Mouse (Mus musculus): ENCODE data around the gene Rac3. TPM values are rescaled to one million over a fixed set of nuclear protein-coding genes. Genes with fewer than 3 reads are reported as not detected.
"Not testable (repeated sequence)": the region's sequence is repeated elsewhere in the genome, so short reads cannot be mapped to it uniquely, and the experiment has no call there.

The Rac3 gene
- polyA plus RNA-seq, 1 experiment from 2014 or later = 72.6 TPM

- peak within 1 kb of the TSS; percentile 44 for H3K4me2 ChIP-seq
Observed at GRCm38 (mm10) chr11:120762672-120763041, 41.4 kb downstream of the Rac3 start, which contains the start of gene Hmga1b. TSS of gene Hmga1b (plus strand) at chr11:120762794.

GRCm38 (mm10) chr11:120763121-120763999 lies 42.1 kb downstream of the Rac3 start:
- not testable (repeated sequence) for H3K27ac ChIP-seq, H3K4me1 ChIP-seq, H3K9me3 ChIP-seq, H3K36me3 ChIP-seq
- Histone ChIP-seq H3K27me3 (peaks cover 15% of the 10 kb centered on the region), H3K9ac (peak overlapping the region; percentile 49; the same call in 1 of the 2 replicates), H3K4me2 (peak overlapping the region; percentile 44), H3K4me3 (0 out of 2 replicates have a peak overlapping the region, but pooled peaks have one; percentile 12)
- WGBS = 12% methylated on average over 5 of the region's 23 CpGs
- ATAC-seq (ENCODE audit: insufficient number of reproducible peaks, insufficient read depth, low FRiP score, low TSS enrichment, low read depth) = peak; percentile 22; the same call in 1 of the 2 replicates

More at GRCm38 (mm10) chr11:120762672-120763041, 41.4 kb downstream of the Rac3 start, which contains the start of gene Hmga1b:
- H3K9ac ChIP-seq = peak within 1 kb of the TSS; percentile 49
- peak within 1 kb of the TSS; percentile 12; the same call in 1 of the 2 replicates for H3K4me3 ChIP-seq
- H3K9me3 ChIP-seq = peaks cover 12% of the 10 kb centered on the region
- 20% methylated on average over 14 of the region's 14 CpGs for WGBS
- not testable (repeated sequence) for H3K4me1 ChIP-seq; ATAC-seq (ENCODE audit: insufficient number of reproducible peaks, insufficient read depth, low FRiP score, low TSS enrichment, low read depth); H3K36me3 ChIP-seq; H3K27ac ChIP-seq
- peaks cover 15% of the 10 kb centered on the region for H3K27me3 ChIP-seq

GRCm38 (mm10) chr11:120767023-120767422 lies 45.8 kb downstream of the Rac3 start:
- 67% methylated on average over 4 of the region's 7 CpGs for WGBS
- not testable (repeated sequence) for ATAC-seq (ENCODE audit: insufficient number of reproducible peaks, insufficient read depth, low FRiP score, low TSS enrichment, low read depth)

GRCm38 (mm10) chr11:120768206-120768605 lies 46.9 kb downstream of the Rac3 start:
- Histone ChIP-seq H3K4me3 (no peak overlapping the region), H3K27me3 (no peaks in the 10 kb centered on the region; the same call in 1 of the 2 replicates), H3K9me3 (no peaks in the 10 kb centered on the region), H3K27ac (no peak overlapping the region), H3K4me2 (no peak overlapping the region), H3K9ac (no peak overlapping the region), H3K4me1 (no peaks in the 10 kb centered on the region), H3K36me3 (no peaks in the 10 kb centered on the region)
- no peak for ATAC-seq (ENCODE audit: insufficient number of reproducible peaks, insufficient read depth, low FRiP score, low TSS enrichment, low read depth)
- WGBS = 62% methylated on average over 1 of the region's 1 CpGs

More at GRCm38 (mm10) chr11:120767023-120767422, 45.8 kb downstream of the Rac3 start:
- H3K36me3 ChIP-seq, H3K4me3 ChIP-seq, H3K9ac ChIP-seq, H3K9me3 ChIP-seq, H3K27ac ChIP-seq, H3K4me1 ChIP-seq, H3K27me3 ChIP-seq, H3K4me2 ChIP-seq: not testable (repeated sequence)

GRCm38 (mm10) chr11:120772749-120773148 lies 51.5 kb downstream of the Rac3 start:
- no peak overlapping the region for H3K4me2 ChIP-seq
- H3K27ac ChIP-seq = no peak overlapping the region
- H3K36me3 ChIP-seq = no peaks in the 10 kb centered on the region
- WGBS = 76% methylated on average over 3 of the region's 3 CpGs
- H3K4me3 ChIP-seq = no peak overlapping the region
- H3K9ac ChIP-seq = no peak overlapping the region
- no peak for ATAC-seq (ENCODE audit: insufficient number of reproducible peaks, insufficient read depth, low FRiP score, low TSS enrichment, low read depth)
- H3K27me3 ChIP-seq = no peaks in the 10 kb centered on the region
- H3K4me1 ChIP-seq = peaks cover 11% of the 10 kb centered on the region
- no peaks in the 10 kb centered on the region for H3K9me3 ChIP-seq

Other genes with a start within 250 kb of the Rac3 start
- gene Mrpl12, start 236.9 kb upstream of the Rac3 start, polyA plus RNA-seq (2015; fragmentation: Nextera tagmentation; extraction: Ambion mirVana) = 134 and 138 TPM in 2 replicates
- gene Slc25a10, start 229.6 kb upstream of the Rac3 start, polyA plus RNA-seq (2015; fragmentation: Nextera tagmentation; extraction: Ambion mirVana) = 50.1 and 54.3 TPM in 2 replicates
- 1.3 and 1.7 TPM in 2 replicates for gene Gcgr, start 190.8 kb upstream of the Rac3 start, polyA plus RNA-seq (2015; fragmentation: Nextera tagmentation; extraction: Ambion mirVana)
- gene Mcrip1, start 171.7 kb upstream of the Rac3 start, polyA plus RNA-seq (2015; fragmentation: Nextera tagmentation; extraction: Ambion mirVana) = 219 and 247 TPM in 2 replicates
- gene Ppp1r27, start 170.3 kb upstream of the Rac3 start, polyA plus RNA-seq (2015; fragmentation: Nextera tagmentation; extraction: Ambion mirVana) = not detected in 2 replicates
- gene P4hb, start 148.2 kb upstream of the Rac3 start, polyA plus RNA-seq (2015; fragmentation: Nextera tagmentation; extraction: Ambion mirVana) = 684 and 710 TPM in 2 replicates
- gene Arhgdia, start 139.8 kb upstream of the Rac3 start, polyA plus RNA-seq (2015; fragmentation: Nextera tagmentation; extraction: Ambion mirVana) = 535 and 580 TPM in 2 replicates
- 492 and 529 TPM in 2 replicates for gene Alyref, start 123.1 kb upstream of the Rac3 start, polyA plus RNA-seq (2015; fragmentation: Nextera tagmentation; extraction: Ambion mirVana)
- 219 and 222 TPM in 2 replicates for gene Anapc11, start 123.0 kb upstream of the Rac3 start, polyA plus RNA-seq (2015; fragmentation: Nextera tagmentation; extraction: Ambion mirVana)
- 0.98 and 1.7 TPM in 2 replicates for gene Npb, start 113.0 kb upstream of the Rac3 start, polyA plus RNA-seq (2015; fragmentation: Nextera tagmentation; extraction: Ambion mirVana)
- gene Pcyt2, start 103.5 kb upstream of the Rac3 start, polyA plus RNA-seq (2015; fragmentation: Nextera tagmentation; extraction: Ambion mirVana) = 150 and 152 TPM in 2 replicates
- gene Sirt7, start 96.2 kb upstream of the Rac3 start, polyA plus RNA-seq (2015; fragmentation: Nextera tagmentation; extraction: Ambion mirVana) = 26.6 and 30.0 TPM in 2 replicates
- 22.0 and 30.0 TPM in 2 replicates for gene Mafg, start 87.9 kb upstream of the Rac3 start, polyA plus RNA-seq (2015; fragmentation: Nextera tagmentation; extraction: Ambion mirVana)
- gene Pycr1, start 77.7 kb upstream of the Rac3 start, polyA plus RNA-seq (2015; fragmentation: Nextera tagmentation; extraction: Ambion mirVana) = 27.7 and 34.9 TPM in 2 replicates
- gene Myadml2, start 73.3 kb upstream of the Rac3 start, polyA plus RNA-seq (2015; fragmentation: Nextera tagmentation; extraction: Ambion mirVana) = not detected in 2 replicates
- gene Notum, start 60.3 kb upstream of the Rac3 start, polyA plus RNA-seq (2015; fragmentation: Nextera tagmentation; extraction: Ambion mirVana) = 4.3 and 7.2 TPM in 2 replicates
- gene Aspscr1, start 48.5 kb upstream of the Rac3 start, polyA plus RNA-seq (2015; fragmentation: Nextera tagmentation; extraction: Ambion mirVana) = 109 and 123 TPM in 2 replicates
- gene Cenpx, start 7.7 kb upstream of the Rac3 start, polyA plus RNA-seq (2015; fragmentation: Nextera tagmentation; extraction: Ambion mirVana) = 132 and 154 TPM in 2 replicates
- 71.0 and 77.8 TPM in 2 replicates for gene Lrrc45, start 7.5 kb upstream of the Rac3 start, polyA plus RNA-seq (2015; fragmentation: Nextera tagmentation; extraction: Ambion mirVana)
- gene Dcxr, start 5.8 kb downstream of the Rac3 start, polyA plus RNA-seq (2015; fragmentation: Nextera tagmentation; extraction: Ambion mirVana) = 17.9 and 18.3 TPM in 2 replicates
- 27.1 and 32.3 TPM in 2 replicates for gene Cbr2, start 10.6 kb downstream of the Rac3 start, polyA plus RNA-seq (2015; fragmentation: Nextera tagmentation; extraction: Ambion mirVana)
- gene Hmga1b, start 41.3 kb downstream of the Rac3 start, polyA plus RNA-seq (2015; fragmentation: Nextera tagmentation; extraction: Ambion mirVana) = 4.3 and 9.4 TPM in 2 replicates
- 52.2 and 52.4 TPM in 2 replicates for gene Rfng, start 62.7 kb downstream of the Rac3 start, polyA plus RNA-seq (2015; fragmentation: Nextera tagmentation; extraction: Ambion mirVana)
- gene Gps1, start 62.8 kb downstream of the Rac3 start, polyA plus RNA-seq (2015; fragmentation: Nextera tagmentation; extraction: Ambion mirVana) = 223 and 233 TPM in 2 replicates
- 53.7 and 61.0 TPM in 2 replicates for gene Dus1l, start 74.9 kb downstream of the Rac3 start, polyA plus RNA-seq (2015; fragmentation: Nextera tagmentation; extraction: Ambion mirVana)
- gene Fasn, start 103.1 kb downstream of the Rac3 start, polyA plus RNA-seq (2015; fragmentation: Nextera tagmentation; extraction: Ambion mirVana) = 49.3 and 52.2 TPM in 2 replicates
- gene Ccdc57, start 211.4 kb downstream of the Rac3 start, polyA plus RNA-seq (2015; fragmentation: Nextera tagmentation; extraction: Ambion mirVana) = 6.1 and 6.8 TPM in 2 replicates
- gene Slc16a3, start 227.0 kb downstream of the Rac3 start, polyA plus RNA-seq (2015; fragmentation: Nextera tagmentation; extraction: Ambion mirVana) = 56.4 and 63.4 TPM in 2 replicates

All from embryonic facial prominence, embryonic 13.5 days (tissue).